Mouse (Mus musculus): ENCODE data around the gene Nr5a1.

Gene Nr5a1

DNA sequence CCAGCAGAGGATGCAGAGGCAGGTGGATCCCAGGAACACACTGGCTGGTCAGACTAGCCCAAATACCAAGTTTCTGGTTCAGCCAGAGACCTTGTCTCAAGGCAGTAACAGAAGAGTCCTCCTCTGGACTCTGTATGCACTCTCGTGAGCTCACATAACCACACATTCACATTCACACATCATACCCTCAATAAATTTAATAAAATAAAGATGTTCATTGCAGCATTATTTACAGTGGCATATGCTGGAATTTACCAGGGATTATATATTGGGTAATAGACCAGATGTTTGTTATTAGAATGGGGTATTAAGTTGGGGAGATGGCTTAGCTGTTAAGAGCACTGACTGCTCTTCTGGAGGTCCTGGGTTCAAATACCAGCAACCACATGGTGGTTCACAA lies 64.0 kb downstream of the Nr5a1 start:
- no peak for DNase-seq (ENCODE audit: low spot score)

DNA sequence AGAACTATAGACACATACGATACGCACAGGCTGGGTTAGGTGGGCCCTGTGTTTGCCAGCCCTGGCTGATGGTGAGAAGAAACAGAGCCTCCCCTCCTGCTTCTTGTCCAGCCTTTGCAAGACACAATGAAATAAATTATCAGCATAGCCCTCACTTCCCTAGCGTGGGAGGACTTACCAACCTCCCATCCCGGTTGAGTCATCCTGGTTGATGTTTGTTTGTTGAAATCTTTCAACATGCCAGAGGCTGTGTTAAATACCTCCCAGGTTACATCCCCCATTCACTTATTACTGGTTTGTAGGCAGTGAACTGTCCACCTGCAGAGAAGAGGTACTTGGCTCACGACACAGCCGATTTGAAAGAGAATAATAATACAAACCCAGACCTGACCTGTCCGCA lies 66.7 kb downstream of the Nr5a1 start:
- DNase-seq (ENCODE audit: low spot score), result no peak

DNA sequence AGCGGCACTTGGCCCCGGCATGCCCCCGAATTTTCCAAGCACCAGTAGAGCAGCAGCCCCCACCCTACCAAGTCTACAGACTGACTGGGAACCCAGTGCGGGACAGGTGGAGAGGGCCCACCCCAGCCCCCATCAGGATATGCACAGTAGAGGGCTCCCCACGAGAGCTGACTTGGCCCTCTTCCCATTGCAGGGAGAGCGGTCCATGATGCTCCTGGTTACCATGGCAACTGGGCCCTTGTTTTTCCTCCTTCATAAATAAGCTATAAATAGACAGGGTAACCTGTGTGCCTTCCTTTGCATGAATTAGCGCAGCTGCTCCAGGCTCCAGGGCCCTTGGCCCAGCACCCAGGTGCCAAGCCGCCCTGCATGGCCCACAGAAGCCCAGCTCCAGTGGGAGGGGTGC lies 67.1 kb downstream of the Nr5a1 start:
- no peak for DNase-seq (ENCODE audit: low spot score)

DNA sequence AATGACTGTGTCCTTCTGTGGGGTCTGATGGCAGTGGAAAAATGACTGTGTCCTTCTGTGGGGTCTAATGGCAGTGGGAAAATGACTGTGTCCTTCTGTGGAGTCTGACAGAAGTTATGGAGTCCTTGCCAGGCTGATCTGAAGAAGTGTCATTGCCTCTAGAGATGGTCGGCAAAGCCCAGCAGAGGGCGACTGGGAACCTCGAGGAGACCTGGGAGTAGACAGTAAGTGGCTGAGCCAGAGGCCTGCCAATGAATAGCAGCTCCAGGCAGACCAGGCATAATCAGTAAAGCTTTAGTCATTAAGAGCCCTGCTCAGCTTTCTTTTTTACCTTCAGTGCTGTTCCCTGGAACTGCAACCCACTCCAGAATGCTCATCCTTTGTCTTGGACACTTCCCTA lies 68.4 kb downstream of the Nr5a1 start:
- DNase-seq (ENCODE audit: low spot score), result peak; percentile 83

DNA sequence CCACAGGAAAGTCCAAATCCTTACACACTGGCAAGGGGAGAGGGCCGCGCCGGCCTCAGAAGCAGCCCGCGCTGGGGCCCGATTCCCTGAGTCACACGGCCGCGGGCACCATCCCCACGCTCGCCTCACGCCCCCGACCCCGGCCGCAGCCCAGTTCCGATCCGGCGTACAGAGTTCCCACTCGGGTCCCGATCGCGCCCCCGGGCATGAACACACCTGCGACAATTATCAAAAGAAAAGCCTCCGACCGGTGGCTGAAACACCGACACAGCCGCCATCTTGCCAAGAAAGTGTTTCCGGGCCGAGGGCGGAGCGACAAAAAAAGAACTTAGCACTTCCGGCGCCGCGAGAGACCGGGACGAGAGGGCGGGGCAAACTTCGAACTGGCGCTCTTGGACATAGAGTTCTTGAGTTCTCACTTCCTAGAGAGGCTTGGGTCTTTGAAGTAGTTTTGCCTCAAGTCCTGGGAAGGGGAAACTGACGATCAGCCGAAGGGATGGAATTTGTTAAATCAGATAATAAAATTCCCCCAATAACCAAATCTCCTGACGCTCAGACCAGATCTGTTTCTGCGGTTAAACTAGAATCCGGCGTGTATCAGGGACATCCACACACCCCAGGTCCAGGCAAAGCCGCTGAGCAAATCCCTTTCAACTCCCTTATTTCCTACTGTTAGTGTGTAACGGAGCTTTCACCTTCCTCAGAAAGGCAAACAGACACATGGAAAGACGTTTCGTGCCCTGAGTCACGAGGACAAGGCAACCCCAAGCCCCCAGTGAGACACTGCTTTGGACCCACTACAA lies 70.5 kb downstream of the Nr5a1 start, which contains the start of gene Psmb7:
Psmb7 (minus strand) TSS at position 463 of the 803 bp plus-strand sequence.
- peak; percentile 97 for DNase-seq (ENCODE audit: low spot score)

Data from retina, embryonic 14.5 days (tissue).